Mouse (Mus musculus) forebrain, embryonic 11.5 days (tissue): ENCODE data around the gene Kcns1. TPM values are rescaled to one million over a fixed set of nuclear protein-coding genes. Genes with fewer than 3 reads are reported as not detected.

Experiments used
- ATAC-seq: fragments of 200-750 bp; cut with Nextera tagmentation; replicated peaks from 2 replicates; pipeline ENCODE4 v1.8.0; 2017; ENCODE audit warnings: moderate TSS enrichment; ENCODE audit not compliant: low FRiP score
- DNase-seq: peaks from one replicate; pipeline ENCODE4 v3.0.0-alpha.2; 2017; ENCODE audit warnings: low spot score
- H3K27ac ChIP-seq: fragments of 300-500 bp; sonication (generic); 2 replicates; pipeline ENCODE4 v1.5.1; 2014; ENCODE audit warnings: low read depth, low read length
- H3K27me3 ChIP-seq: fragments of 300-500 bp; sonication (generic); 2 replicates; pipeline ENCODE4 v1.6.1; 2014; ENCODE audit warnings: mild to moderate bottlenecking, low read length, mixed read lengths; ENCODE audit not compliant: control insufficient read depth, insufficient read depth
- H3K36me3 ChIP-seq: fragments of 300-500 bp; sonication (generic); 2 replicates; pipeline ENCODE4 v1.6.1; 2014; ENCODE audit warnings: mild to moderate bottlenecking, low read length, moderate library complexity, mixed read lengths; ENCODE audit not compliant: control insufficient read depth, insufficient read depth
- H3K4me1 ChIP-seq: fragments of 300-500 bp; sonication (generic); replicated peaks from 2 replicates; pipeline ENCODE4 v1.6.1; 2014; ENCODE audit warnings: low read length, mixed read lengths; ENCODE audit not compliant: control insufficient read depth, insufficient read depth
- H3K4me2 ChIP-seq: fragments of 300-500 bp; sonication (generic); 2 replicates; pipeline ENCODE4 v1.6.1; 2014; ENCODE audit warnings: low read depth, mild to moderate bottlenecking, low read length, moderate library complexity, mixed read lengths; ENCODE audit not compliant: severe bottlenecking
- H3K4me3 ChIP-seq: fragments of 300-500 bp; sonication (generic); 2 replicates; pipeline ENCODE4 v1.5.1; 2014; ENCODE audit warnings: low read depth, low read length
- H3K9ac ChIP-seq: fragments of 300-500 bp; sonication (generic); 2 replicates; pipeline ENCODE4 v1.6.1; 2014; ENCODE audit warnings: low read length
- H3K9me3 ChIP-seq: fragments of 300-500 bp; sonication (generic); 2 replicates; pipeline ENCODE4 v1.6.1; 2016; ENCODE audit warnings: low read length, mixed read lengths; ENCODE audit not compliant: control insufficient read depth
- WGBS: fragments of 180-500 bp; shearing (Covaris S2); extraction: QIAGEN DNeasy Blood & Tissue Kit; methylation state at CpG from one replicate; pipeline ENCODE4 v1.1.7; 2014; 5-methylcytosine and 5-hydroxymethylcytosine counted together
- polyA plus RNA-seq: library from polyadenylated mRNA; unstranded; fragments of >200 nt; fragmentation: Nextera tagmentation; extraction: Ambion mirVana; gene quantifications from 2 replicates; pipeline ENCODE4 v1.2.1, GENCODE M21; 2014

The Kcns1 gene
- polyA plus RNA-seq, 1 experiment from 2014 or later, result not detected

- no peak for ATAC-seq
- 79% methylated on average over 6 of the region's 6 CpGs for WGBS
- H3K9ac ChIP-seq, result no peak overlapping the region
Observed at GRCm38 (mm10) chr2:164144025-164144424, 26.9 kb downstream of the Kcns1 start.

GRCm38 (mm10) chr2:164142021-164142420, 28.9 kb downstream of the Kcns1 start:
- Histone ChIP-seq H3K36me3 (no peaks in the 10 kb centered on the region; the same call in 1 of the 2 replicates), H3K9ac (no peak overlapping the region), H3K27me3 (no peaks in the 10 kb centered on the region), H3K27ac (no peak overlapping the region), H3K4me1 (no peaks in the 10 kb centered on the region), H3K4me2 (no peak overlapping the region), H3K4me3 (no peak overlapping the region), H3K9me3 (no peaks in the 10 kb centered on the region)
- WGBS, result 74% methylated on average over 10 of the region's 10 CpGs
- ATAC-seq (no peak), DNase-seq (no peak)

More at GRCm38 (mm10) chr2:164144025-164144424, 26.9 kb downstream of the Kcns1 start:
- Histone ChIP-seq H3K4me3 (no peak overlapping the region), H3K4me1 (no peaks in the 10 kb centered on the region), H3K4me2 (no peak overlapping the region), H3K36me3 (no peaks in the 10 kb centered on the region; the same call in 1 of the 2 replicates), H3K27me3 (no peaks in the 10 kb centered on the region), H3K27ac (no peak overlapping the region), H3K9me3 (no peaks in the 10 kb centered on the region)
- DNase-seq, result no peak

GRCm38 (mm10) chr2:164137754-164138153, 33.2 kb downstream of the Kcns1 start:
- no peaks in the 10 kb centered on the region for H3K27me3 ChIP-seq
- ATAC-seq, result no peak
- H3K36me3 ChIP-seq, result no peaks in the 10 kb centered on the region; the same call in 1 of the 2 replicates
- WGBS, result 83% methylated on average over 6 of the region's 6 CpGs
- no peak overlapping the region for H3K4me3 ChIP-seq
- no peak overlapping the region for H3K9ac ChIP-seq
- H3K9me3 ChIP-seq, result no peaks in the 10 kb centered on the region
- no peak overlapping the region for H3K4me2 ChIP-seq
- no peak for DNase-seq
- no peaks in the 10 kb centered on the region for H3K4me1 ChIP-seq
- H3K27ac ChIP-seq, result no peak overlapping the region

- Histone ChIP-seq H3K4me1 (no peaks in the 10 kb centered on the region), H3K4me3 (no peak overlapping the region), H3K36me3 (no peaks in the 10 kb centered on the region; the same call in 1 of the 2 replicates), H3K27me3 (no peaks in the 10 kb centered on the region), H3K4me2 (no peak overlapping the region), H3K9me3 (no peaks in the 10 kb centered on the region), H3K9ac (no peak overlapping the region), H3K27ac (no peak overlapping the region)
- DNase-seq (no peak), ATAC-seq (no peak)
- 44% methylated on average over 2 of the region's 2 CpGs for WGBS
Observed at GRCm38 (mm10) chr2:164136393-164136792, 34.5 kb downstream of the Kcns1 start.

- Histone ChIP-seq H3K27me3 (no peaks in the 10 kb centered on the region), H3K9ac (no peak overlapping the region), H3K4me1 (no peaks in the 10 kb centered on the region), H3K27ac (no peak overlapping the region), H3K4me3 (no peak overlapping the region), H3K9me3 (no peaks in the 10 kb centered on the region), H3K36me3 (no peaks in the 10 kb centered on the region; the same call in 1 of the 2 replicates), H3K4me2 (no peak overlapping the region)
- ATAC-seq, result no peak
- WGBS, result 91% methylated on average over 1 of the region's 1 CpGs
- no peak for DNase-seq
Observed at GRCm38 (mm10) chr2:164135367-164135766, 35.5 kb downstream of the Kcns1 start.

- no peak overlapping the region for H3K9ac ChIP-seq
- no peaks in the 10 kb centered on the region for H3K36me3 ChIP-seq
- 80% methylated on average over 6 of the region's 6 CpGs for WGBS
- DNase-seq (no peak), ATAC-seq (no peak)
- no peaks in the 10 kb centered on the region for H3K9me3 ChIP-seq
- no peaks in the 10 kb centered on the region for H3K4me1 ChIP-seq
- H3K27ac ChIP-seq, result no peak overlapping the region
- H3K4me2 ChIP-seq, result no peak overlapping the region
- no peak overlapping the region for H3K4me3 ChIP-seq
- H3K27me3 ChIP-seq, result no peaks in the 10 kb centered on the region
Observed at GRCm38 (mm10) chr2:164134563-164134962, 36.4 kb downstream of the Kcns1 start.

GRCm38 (mm10) chr2:164131586-164131985, 39.3 kb downstream of the Kcns1 start:
- ATAC-seq, result no peak
- DNase-seq, result no peak
- 81% methylated on average over 1 of the region's 1 CpGs for WGBS
- H3K9me3 ChIP-seq, result no peaks in the 10 kb centered on the region
- H3K4me1 ChIP-seq, result no peaks in the 10 kb centered on the region
- H3K36me3 ChIP-seq, result no peaks in the 10 kb centered on the region
- H3K27ac ChIP-seq, result no peak overlapping the region
- H3K4me2 ChIP-seq, result no peak overlapping the region
- no peak overlapping the region for H3K9ac ChIP-seq
- H3K27me3 ChIP-seq, result no peaks in the 10 kb centered on the region
- H3K4me3 ChIP-seq, result no peak overlapping the region

GRCm38 (mm10) chr2:164128576-164129411, 42.1 kb downstream of the Kcns1 start:
- no peak overlapping the region for H3K4me3 ChIP-seq
- no peak overlapping the region for H3K4me2 ChIP-seq
- no peaks in the 10 kb centered on the region for H3K36me3 ChIP-seq
- ATAC-seq (no peak), DNase-seq (no peak)
- H3K27me3 ChIP-seq, result no peaks in the 10 kb centered on the region
- no peaks in the 10 kb centered on the region for H3K4me1 ChIP-seq
- no peaks in the 10 kb centered on the region for H3K9me3 ChIP-seq
- no peak overlapping the region for H3K9ac ChIP-seq
- 90% methylated on average over 12 of the region's 12 CpGs for WGBS
- H3K27ac ChIP-seq, result no peak overlapping the region

- Histone ChIP-seq H3K27ac (no peak overlapping the region), H3K9me3 (no peaks in the 10 kb centered on the region), H3K4me1 (no peaks in the 10 kb centered on the region), H3K36me3 (no peaks in the 10 kb centered on the region; the same call in 1 of the 2 replicates), H3K4me2 (no peak overlapping the region), H3K9ac (no peak overlapping the region), H3K4me3 (no peak overlapping the region), H3K27me3 (no peaks in the 10 kb centered on the region)
- ATAC-seq (no peak), DNase-seq (no peak)
- 100% methylated on average over 2 of the region's 2 CpGs for WGBS
Observed at GRCm38 (mm10) chr2:164127297-164127696, 43.6 kb downstream of the Kcns1 start.
